Mouse (Mus musculus) liver, embryonic 13.5 days (tissue): ENCODE measurements around the gene Hook2. TPM values are rescaled to one million over a fixed set of nuclear protein-coding genes. Genes with fewer than 3 reads are reported as not detected.
A peak's percentile ranks its signal among the peaks of the same experiment; 100 is the strongest.

Experiments
- ATAC-seq: fragments of 200-750 bp; cut with Nextera tagmentation; 2 replicates; pipeline ENCODE4 v1.8.0; 2017; ENCODE audit warnings: low read depth, mild to moderate bottlenecking, moderate number of reproducible peaks, moderate library complexity
- DNase-seq: peaks from one replicate; pipeline ENCODE4 v3.0.0; 2022
- H3K27ac ChIP-seq: fragments of 300-500 bp; sonication (generic); 2 replicates; pipeline ENCODE4 v1.5.1; 2015; ENCODE audit warnings: moderate library complexity, mild to moderate bottlenecking, inconsistent platforms
- H3K27me3 ChIP-seq: fragments of 300-500 bp; sonication (generic); 2 replicates; pipeline ENCODE4 v1.6.1; 2015; ENCODE audit warnings: mild to moderate bottlenecking, inconsistent platforms
- H3K36me3 ChIP-seq: fragments of 300-500 bp; sonication (generic); 2 replicates; pipeline ENCODE4 v1.6.1; 2015; ENCODE audit warnings: mild to moderate bottlenecking, inconsistent platforms
- H3K4me1 ChIP-seq: fragments of 300-500 bp; sonication (generic); replicated peaks from 2 replicates; pipeline ENCODE4 v1.6.1; 2015; ENCODE audit warnings: inconsistent platforms
- H3K4me2 ChIP-seq: fragments of 300-500 bp; sonication (generic); 2 replicates; pipeline ENCODE4 v1.6.1; 2015; ENCODE audit warnings: inconsistent platforms, mild to moderate bottlenecking, moderate library complexity
- H3K4me3 ChIP-seq: fragments of 300-500 bp; sonication (generic); replicated peaks from 2 replicates; pipeline ENCODE4 v1.5.1; 2015; ENCODE audit warnings: mild to moderate bottlenecking, inconsistent platforms
- H3K9ac ChIP-seq: fragments of 300-500 bp; sonication (generic); 2 replicates; pipeline ENCODE4 v1.6.1; 2015; ENCODE audit warnings: mild to moderate bottlenecking, inconsistent platforms
- H3K9me3 ChIP-seq: fragments of 300-500 bp; sonication (generic); replicated peaks from 2 replicates; pipeline ENCODE4 v1.6.1; 2016; ENCODE audit warnings: inconsistent platforms
- WGBS: fragments of 180-500 bp; shearing (Covaris S2); methylation state at CpG from one replicate; pipeline ENCODE4 v1.1.7; 2015; ENCODE audit not compliant: insufficient replicate concordance; 5-methylcytosine and 5-hydroxymethylcytosine counted together
- polyA plus RNA-seq: library from polyadenylated mRNA; unstranded; fragments of >200 nt; fragmentation: Nextera tagmentation; extraction: Ambion mirVana; gene quantifications from 2 replicates; pipeline ENCODE4 v1.2.1, GENCODE M21; 2015

The Hook2 gene
- polyA plus RNA-seq, 1 experiment from 2014 or later = 7.2 TPM

DNA sequence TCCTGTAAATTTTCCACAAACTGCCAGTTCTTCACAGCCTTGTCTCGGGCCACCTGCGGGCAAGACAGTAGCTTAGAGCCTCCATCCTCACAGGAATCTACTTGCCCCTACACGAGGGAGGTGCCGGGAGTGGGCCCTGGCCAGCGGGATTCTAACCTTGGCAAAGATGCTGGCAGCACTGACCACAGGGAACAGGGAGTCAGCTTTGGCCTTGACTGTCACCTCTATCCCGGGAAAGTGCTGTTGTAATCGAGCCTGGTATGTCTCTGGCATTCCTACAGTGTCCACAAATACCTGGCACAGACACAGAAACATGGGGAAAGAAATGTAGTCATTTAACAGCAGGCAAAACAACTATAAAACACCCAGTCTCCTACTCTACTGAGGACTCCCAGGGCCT, 30.6 kb upstream of the Hook2 start:
- Histone ChIP-seq H3K4me2 (no peak overlapping the region), H3K27ac (no peak overlapping the region), H3K9ac (no peak overlapping the region), H3K4me1 (peaks cover 15% of the 10 kb centered on the region), H3K36me3 (peaks cover 81% of the 10 kb centered on the region), H3K27me3 (no peaks in the 10 kb centered on the region), H3K4me3 (no peak overlapping the region), H3K9me3 (no peaks in the 10 kb centered on the region)
- 90% methylated on average over 7 of the region's 7 CpGs for WGBS
- ATAC-seq (no peak), DNase-seq (no peak)

DNA sequence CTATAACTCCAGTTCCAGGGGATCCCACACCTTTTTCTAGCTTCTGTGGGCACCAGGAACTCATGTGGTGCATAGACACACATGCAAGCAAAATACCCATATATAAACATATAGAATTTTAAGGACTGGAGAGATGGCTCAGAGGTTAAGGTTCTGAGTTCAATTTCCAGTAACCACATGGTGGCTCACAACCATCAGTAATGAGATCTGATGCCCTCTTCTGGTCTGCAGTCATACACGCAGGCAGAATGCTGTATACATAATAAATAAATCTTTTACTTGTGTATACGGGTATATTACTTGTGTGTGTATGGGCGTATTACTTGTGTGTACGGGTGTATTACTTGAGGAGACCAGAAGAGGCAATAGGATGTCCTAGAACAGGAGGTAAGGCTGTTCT, 26.5 kb upstream of the Hook2 start:
- Histone ChIP-seq H3K4me3 (peak overlapping the region; percentile 82), H3K9me3 (no peaks in the 10 kb centered on the region)
- no peak for ATAC-seq

DNA sequence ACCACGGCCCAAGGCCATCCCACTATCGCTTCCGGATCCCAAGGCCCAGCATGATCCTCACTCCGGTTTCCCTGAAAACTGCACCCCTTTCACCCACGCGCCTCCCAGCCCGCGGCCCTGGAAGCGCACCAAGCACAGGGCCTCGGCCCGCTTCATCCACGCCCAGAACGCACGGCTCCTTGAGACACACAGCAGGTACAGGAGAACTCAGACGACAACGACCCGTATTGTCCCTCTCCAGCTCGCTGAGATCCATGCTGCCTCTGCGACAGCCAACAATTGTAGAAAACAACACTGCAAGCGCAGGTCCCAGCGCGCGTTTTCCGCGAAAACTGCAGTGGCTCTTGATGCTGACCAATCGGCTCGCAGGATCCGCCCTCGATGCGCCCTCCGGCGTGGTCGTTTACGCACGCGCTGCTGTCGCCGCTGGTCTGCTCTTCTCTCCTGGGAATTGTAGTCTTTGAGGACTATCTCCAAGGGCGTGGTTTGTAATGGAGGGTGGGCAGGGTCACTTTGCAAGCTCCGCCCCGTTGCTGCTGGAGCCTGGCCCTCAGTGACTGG, 24.6 kb upstream of the Hook2 start:
- peak overlapping the region; percentile 96 for H3K9ac ChIP-seq
- peak; percentile 76 for ATAC-seq
- WGBS = under 1% methylated on average over 41 of the region's 41 CpGs

More for the DNA sequence above, 26.5 kb upstream of the Hook2 start:
- Histone ChIP-seq H3K4me1 (peaks cover 50% of the 10 kb centered on the region), H3K9ac (peak overlapping the region; percentile 56; the same call in 1 of the 2 replicates), H3K27ac (no peak overlapping the region), H3K27me3 (no peaks in the 10 kb centered on the region), H3K4me2 (peak overlapping the region; percentile 99), H3K36me3 (peaks cover 48% of the 10 kb centered on the region)
- DNase-seq = no peak
- 71% methylated on average over 4 of the region's 4 CpGs for WGBS

DNA sequence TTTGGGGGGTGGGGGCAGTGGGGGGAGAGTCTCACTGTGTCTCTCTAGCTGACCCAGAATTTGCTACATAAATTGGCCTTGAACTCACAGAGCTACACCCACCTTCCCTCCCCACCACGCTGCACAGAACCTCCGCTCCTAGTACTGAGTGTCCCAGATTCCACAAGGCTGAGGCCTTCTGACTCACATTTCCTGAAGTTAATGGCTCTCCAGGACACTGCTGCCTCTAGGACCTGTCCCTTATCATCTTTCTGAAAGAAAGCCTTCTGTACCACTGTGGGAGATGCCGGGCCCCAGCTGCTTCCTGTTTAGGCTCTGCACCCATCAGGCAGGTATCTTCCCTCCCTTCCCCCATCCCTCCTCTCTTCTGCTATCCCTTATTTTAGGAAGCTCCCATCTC, 23.8 kb upstream of the Hook2 start:
- DNase-seq = no peak
- Histone ChIP-seq H3K4me1 (peaks cover 65% of the 10 kb centered on the region), H3K9me3 (no peaks in the 10 kb centered on the region), H3K4me3 (peak overlapping the region; percentile 33), H3K4me2 (peak overlapping the region; percentile 99), H3K27me3 (no peaks in the 10 kb centered on the region), H3K36me3 (peaks cover 40% of the 10 kb centered on the region), H3K9ac (peak overlapping the region; percentile 96), H3K27ac (peak overlapping the region; percentile 99)
- 17% methylated on average over 3 of the region's 3 CpGs for WGBS
- ATAC-seq = no peak

More for the DNA sequence above, 24.6 kb upstream of the Hook2 start:
- H3K4me3 ChIP-seq = peak overlapping the region; percentile 82
- peak; percentile 96 for DNase-seq
- H3K36me3 ChIP-seq = peaks cover 40% of the 10 kb centered on the region
- H3K9me3 ChIP-seq = no peaks in the 10 kb centered on the region
- H3K4me1 ChIP-seq = peaks cover 59% of the 10 kb centered on the region
- H3K27ac ChIP-seq = peak overlapping the region; percentile 99
- H3K27me3 ChIP-seq = no peaks in the 10 kb centered on the region
- peak overlapping the region; percentile 99 for H3K4me2 ChIP-seq

DNA sequence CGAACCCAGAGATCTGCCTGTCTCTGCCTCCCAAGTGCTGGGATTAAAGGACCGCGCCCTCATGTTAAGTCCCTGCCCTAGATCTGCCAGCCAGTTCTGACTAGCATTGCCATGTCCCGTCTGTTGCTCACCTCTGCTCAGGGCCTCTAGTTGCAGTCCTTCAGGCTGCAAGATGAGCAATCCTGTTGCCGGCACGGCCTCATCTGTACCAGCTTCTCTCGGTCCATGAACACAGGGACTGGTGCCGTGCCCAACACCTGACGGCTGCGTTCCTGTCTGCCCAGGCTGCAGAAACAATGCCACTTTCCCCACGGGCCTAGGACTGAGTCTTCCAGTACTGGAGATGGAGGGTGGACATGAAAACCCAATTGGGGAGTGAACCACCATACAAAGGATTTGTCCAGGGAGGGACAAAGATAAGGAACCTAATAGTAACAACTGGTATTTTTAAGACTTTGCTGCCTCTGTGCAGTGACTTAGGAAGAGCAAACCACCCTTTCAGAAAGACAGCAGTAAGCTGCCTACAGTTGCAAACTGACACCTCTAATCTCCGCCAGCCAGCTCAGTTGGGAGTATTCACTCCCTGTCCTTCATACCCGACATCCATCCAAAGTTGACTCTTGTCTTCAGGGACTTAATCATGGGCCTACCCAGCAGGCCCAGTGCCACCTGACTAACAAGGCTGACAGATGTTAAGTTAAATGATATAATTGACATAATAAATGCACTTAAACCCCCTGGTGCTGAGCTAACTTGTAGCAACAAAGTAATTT, 22.7 kb upstream of the Hook2 start:
- WGBS = 79% methylated on average over 13 of the region's 13 CpGs
- Histone ChIP-seq H3K9me3 (no peaks in the 10 kb centered on the region), H3K4me3 (peak overlapping the region; percentile 76), H3K27ac (peak overlapping the region; percentile 99), H3K4me1 (peaks cover 74% of the 10 kb centered on the region), H3K4me2 (peak overlapping the region; percentile 99), H3K9ac (peak overlapping the region; percentile 96), H3K36me3 (peaks cover 40% of the 10 kb centered on the region), H3K27me3 (no peaks in the 10 kb centered on the region)
- DNase-seq (no peak), ATAC-seq (no peak)

DNA sequence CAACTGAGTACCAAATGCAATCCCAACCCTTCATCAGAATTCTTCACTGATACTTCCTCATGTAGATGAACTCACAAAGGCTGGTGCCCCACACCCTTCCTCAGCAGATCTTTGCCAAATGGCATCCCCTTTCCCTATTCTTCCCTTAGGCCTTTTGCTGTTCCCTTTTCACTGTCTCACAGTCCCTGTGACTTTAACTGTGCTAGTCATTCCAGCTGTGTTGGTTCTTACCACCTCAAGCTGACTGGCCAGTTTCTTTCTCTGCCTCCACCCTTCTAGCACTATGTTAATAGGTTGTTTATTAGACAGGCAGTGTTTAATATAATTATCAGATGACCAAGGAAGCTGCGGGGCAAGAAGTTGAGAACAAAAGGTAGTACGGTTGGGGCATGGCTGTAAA, 21.8 kb upstream of the Hook2 start:
- Histone ChIP-seq H3K27ac (peak overlapping the region; percentile 99), H3K27me3 (no peaks in the 10 kb centered on the region), H3K9ac (peak overlapping the region; percentile 96), H3K4me3 (peak overlapping the region; percentile 76), H3K9me3 (no peaks in the 10 kb centered on the region), H3K4me1 (peaks cover 82% of the 10 kb centered on the region), H3K36me3 (peaks cover 42% of the 10 kb centered on the region), H3K4me2 (peak overlapping the region; percentile 99)
- WGBS = 8% methylated on average over 2 of the region's 2 CpGs
- DNase-seq (no peak), ATAC-seq (no peak)

DNA sequence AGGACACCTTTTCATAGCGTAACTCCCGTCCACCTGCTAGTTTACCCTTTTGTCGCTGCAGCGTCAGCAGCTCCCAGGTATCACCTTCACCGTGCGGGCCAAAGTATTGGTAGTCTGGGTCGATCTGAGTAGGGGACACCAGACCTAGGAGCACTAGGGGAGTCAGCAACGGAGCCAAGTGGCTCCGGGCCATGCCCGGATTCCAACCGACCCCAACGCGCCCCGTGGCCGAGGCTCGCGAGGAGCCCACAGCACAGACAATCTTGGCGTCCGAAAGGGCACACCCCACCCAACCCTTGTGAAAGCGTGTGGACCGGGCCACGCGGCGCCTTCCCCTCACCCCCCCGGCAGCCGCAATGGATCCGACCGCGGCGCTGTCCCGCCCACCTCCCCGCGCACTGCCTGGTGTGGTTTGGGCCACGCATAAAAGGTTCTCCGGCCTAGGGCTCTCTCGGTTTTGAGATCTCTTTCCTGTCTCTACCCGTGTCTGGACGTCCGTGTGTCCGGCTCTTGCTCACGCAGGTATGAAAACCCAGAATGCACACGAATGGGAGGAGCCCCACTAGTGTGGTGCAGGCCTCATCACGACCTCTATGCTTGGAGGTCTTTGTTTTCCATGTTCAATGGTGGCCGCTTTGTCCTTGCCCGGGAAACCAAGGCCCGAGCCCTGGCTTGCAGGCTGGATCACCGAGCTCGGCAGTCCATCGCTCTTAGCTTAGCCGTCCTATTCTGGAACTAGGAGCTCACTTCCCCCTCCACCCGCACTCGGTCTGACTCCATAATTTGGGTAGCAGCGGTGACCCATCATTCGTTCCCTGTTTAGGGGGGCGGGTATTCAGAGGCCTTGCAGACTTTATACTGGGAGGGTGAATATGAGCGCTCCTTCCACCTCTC, 20.9 kb upstream of the Hook2 start, which contains the start of the genes Gm49661, Prdx2 and Rnaseh2a:
Gene Gm49661, minus strand, starts transcription at position 193 of the 894 bp plus-strand sequence.
Gene Prdx2, plus strand, starts transcription at position 347 of the 894 bp plus-strand sequence.
Gene Rnaseh2a, minus strand, starts transcription at position 527 of the 894 bp plus-strand sequence.
- ATAC-seq (peak; percentile 59), DNase-seq (peak; percentile 73)
- WGBS = under 1% methylated on average over 56 of the region's 56 CpGs
- Histone ChIP-seq H3K36me3 (peaks cover 45% of the 10 kb centered on the region), H3K27me3 (no peaks in the 10 kb centered on the region), H3K9ac (peak within 1 kb of the TSS; percentile 96), H3K9me3 (no peaks in the 10 kb centered on the region), H3K4me1 (peaks cover 82% of the 10 kb centered on the region), H3K4me3 (peak within 1 kb of the TSS; percentile 76), H3K4me2 (peak within 1 kb of the TSS; percentile 99), H3K27ac (peak within 1 kb of the TSS; percentile 99)

DNA sequence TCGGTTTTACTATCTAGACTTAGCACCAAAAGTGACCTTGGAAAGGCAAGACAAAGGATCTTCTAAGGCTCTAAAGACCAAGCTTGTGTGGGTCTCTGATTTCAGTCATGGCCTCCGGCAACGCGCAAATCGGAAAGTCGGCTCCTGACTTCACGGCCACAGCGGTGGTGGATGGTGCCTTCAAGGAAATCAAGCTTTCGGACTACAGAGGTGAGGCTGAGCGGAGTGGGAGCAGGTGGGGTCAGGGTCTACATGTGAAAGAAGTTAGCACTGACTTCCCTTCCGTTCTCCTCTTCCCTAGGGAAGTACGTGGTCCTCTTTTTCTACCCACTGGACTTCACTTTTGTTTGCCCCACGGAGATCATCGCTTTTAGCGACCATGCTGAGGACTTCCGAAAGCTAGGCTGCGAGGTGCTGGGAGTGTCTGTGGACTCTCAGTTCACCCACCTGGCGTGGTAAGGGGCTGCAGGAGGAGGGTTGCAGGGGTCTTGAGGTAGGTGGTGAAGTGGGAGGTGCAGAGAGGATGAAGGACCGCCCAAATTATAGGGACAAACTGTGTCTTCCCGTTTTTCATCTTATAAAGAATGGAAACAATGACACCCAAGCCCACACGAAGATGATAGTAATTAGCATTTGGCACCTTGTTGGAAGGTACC, 20.1 kb upstream of the Hook2 start:
- H3K4me3 ChIP-seq = peak overlapping the region; percentile 76
- DNase-seq = no peak
- no peaks in the 10 kb centered on the region for H3K27me3 ChIP-seq
- H3K9me3 ChIP-seq = no peaks in the 10 kb centered on the region
- H3K27ac ChIP-seq = peak overlapping the region; percentile 99
- peak overlapping the region; percentile 99 for H3K4me2 ChIP-seq
- H3K9ac ChIP-seq = peak overlapping the region; percentile 96
- WGBS = 4% methylated on average over 21 of the region's 21 CpGs
- no peak for ATAC-seq
- H3K4me1 ChIP-seq = peaks cover 82% of the 10 kb centered on the region
- H3K36me3 ChIP-seq = peaks cover 52% of the 10 kb centered on the region

DNA sequence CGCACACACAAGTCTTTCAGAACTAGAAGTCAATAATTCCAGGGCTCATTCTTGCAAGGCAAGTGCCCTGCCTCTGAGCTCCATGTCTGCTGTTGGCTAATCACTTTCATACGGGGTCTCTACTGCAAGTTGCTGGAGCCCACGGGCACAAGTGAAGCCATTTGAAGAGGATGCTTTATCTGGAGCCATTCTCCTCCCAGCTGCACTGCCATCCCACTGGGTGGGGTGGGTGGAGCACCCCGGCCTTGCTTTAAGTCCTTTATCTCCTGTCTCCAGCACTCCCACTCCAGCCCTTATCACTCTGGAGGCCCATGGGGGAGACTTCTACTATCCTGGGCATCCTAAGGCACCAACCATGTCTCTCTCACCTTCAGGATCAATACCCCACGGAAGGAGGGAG, 19.5 kb upstream of the Hook2 start:
- H3K9ac ChIP-seq = peak overlapping the region; percentile 96
- H3K9me3 ChIP-seq = no peaks in the 10 kb centered on the region
- peak overlapping the region; percentile 99 for H3K4me2 ChIP-seq
- ATAC-seq (peak; percentile 86), DNase-seq (peak; percentile 93)
- H3K36me3 ChIP-seq = peaks cover 53% of the 10 kb centered on the region
- H3K4me1 ChIP-seq = peaks cover 86% of the 10 kb centered on the region
- WGBS = 16% methylated on average over 5 of the region's 5 CpGs
- peak overlapping the region; percentile 99 for H3K27ac ChIP-seq
- peak overlapping the region; percentile 76 for H3K4me3 ChIP-seq
- H3K27me3 ChIP-seq = no peaks in the 10 kb centered on the region

DNA sequence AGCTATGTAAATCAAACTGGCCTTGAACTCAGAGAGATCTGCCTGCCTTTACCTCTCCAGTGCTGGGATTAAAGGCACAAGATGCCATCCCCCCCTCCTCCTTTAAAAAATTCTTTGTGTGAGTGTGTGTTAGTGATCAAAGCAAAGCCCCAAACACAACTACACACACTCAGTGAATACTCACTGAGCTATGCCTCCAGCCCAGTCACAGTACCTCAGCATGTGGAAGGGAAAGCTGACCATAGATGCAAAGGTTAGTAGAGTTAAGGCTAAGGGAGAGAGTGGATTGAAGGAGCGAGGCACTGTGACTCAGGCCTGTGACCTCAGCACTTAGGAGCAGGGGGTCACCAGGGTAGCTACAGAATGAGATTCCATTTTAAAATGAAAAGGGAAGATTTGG, 17.3 kb upstream of the Hook2 start:
- H3K4me3 ChIP-seq = peak overlapping the region; percentile 76
- H3K27me3 ChIP-seq = no peaks in the 10 kb centered on the region
- H3K27ac ChIP-seq = peak overlapping the region; percentile 99
- H3K9me3 ChIP-seq = no peaks in the 10 kb centered on the region
- no peak for ATAC-seq
- H3K36me3 ChIP-seq = peaks cover 53% of the 10 kb centered on the region
- no peak for DNase-seq
- WGBS = 94% methylated on average over 1 of the region's 1 CpGs
- peak overlapping the region; percentile 99 for H3K4me2 ChIP-seq
- H3K4me1 ChIP-seq = peaks cover 87% of the 10 kb centered on the region
- H3K9ac ChIP-seq = peak overlapping the region; percentile 96
